Mouse (Mus musculus) layer of hippocampus, adult 9-10 months (tissue): Measurements from ENCODE around the gene Flot1.
A peak's percentile ranks its signal among the peaks of the same experiment; 100 is the strongest.

ENCODE experiments used
- DNase-seq: peaks from one replicate; pipeline ENCODE4 v3.0.0; 2022; ENCODE audit warnings: low spot score

Flot1 gene

GRCm38 (mm10) chr17:35868165-35868820, 45.3 kb downstream of the Flot1 start:
- no peak for DNase-seq

- no peak for DNase-seq
Measured at GRCm38 (mm10) chr17:35868961-35869345, 45.9 kb downstream of the Flot1 start.

GRCm38 (mm10) chr17:35869346-35870067, 46.5 kb downstream of the Flot1 start:
- DNase-seq, result no peak

GRCm38 (mm10) chr17:35870151-35870883, 47.3 kb downstream of the Flot1 start:
- no peak for DNase-seq

GRCm38 (mm10) chr17:35870884-35871696, 48.1 kb downstream of the Flot1 start:
- no peak for DNase-seq

- DNase-seq, result no peak
Measured at GRCm38 (mm10) chr17:35873774-35874519, 50.9 kb downstream of the Flot1 start.

GRCm38 (mm10) chr17:35874721-35875120, 51.7 kb downstream of the Flot1 start:
- DNase-seq, result no peak

- DNase-seq, result peak; percentile 93
Measured at GRCm38 (mm10) chr17:35879245-35880057, 56.4 kb downstream of the Flot1 start, which contains the start of gene Dhx16. Gene Dhx16, plus strand, starts transcription at chr17:35879819.
